Mouse (Mus musculus): ENCODE measurements around the gene Rad9a.
A peak's percentile ranks its signal among the peaks of the same experiment; 100 is the strongest.

Gene Rad9a

DNA sequence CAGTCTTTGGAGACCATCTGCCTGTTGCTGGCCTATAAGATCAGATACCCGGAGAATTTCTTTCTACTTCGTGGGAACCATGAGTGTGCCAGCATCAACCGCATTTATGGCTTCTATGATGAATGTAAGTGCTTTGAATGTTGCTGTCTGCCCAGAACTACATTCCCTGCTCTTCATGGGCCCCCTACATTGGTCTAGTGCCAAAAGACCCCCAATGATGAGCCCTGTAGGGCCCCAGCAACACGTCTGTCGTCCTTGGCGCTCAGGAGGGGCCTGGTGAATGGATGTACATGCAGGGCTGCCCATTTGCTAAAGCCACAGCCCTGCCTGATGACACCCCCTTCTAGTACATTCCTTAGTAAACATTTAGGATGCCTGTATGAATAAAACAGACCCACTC is 8.3 kb downstream of the Rad9a start:
- DNase-seq (ENCODE audit: low spot score in 2 of 2) = no peak

DNA sequence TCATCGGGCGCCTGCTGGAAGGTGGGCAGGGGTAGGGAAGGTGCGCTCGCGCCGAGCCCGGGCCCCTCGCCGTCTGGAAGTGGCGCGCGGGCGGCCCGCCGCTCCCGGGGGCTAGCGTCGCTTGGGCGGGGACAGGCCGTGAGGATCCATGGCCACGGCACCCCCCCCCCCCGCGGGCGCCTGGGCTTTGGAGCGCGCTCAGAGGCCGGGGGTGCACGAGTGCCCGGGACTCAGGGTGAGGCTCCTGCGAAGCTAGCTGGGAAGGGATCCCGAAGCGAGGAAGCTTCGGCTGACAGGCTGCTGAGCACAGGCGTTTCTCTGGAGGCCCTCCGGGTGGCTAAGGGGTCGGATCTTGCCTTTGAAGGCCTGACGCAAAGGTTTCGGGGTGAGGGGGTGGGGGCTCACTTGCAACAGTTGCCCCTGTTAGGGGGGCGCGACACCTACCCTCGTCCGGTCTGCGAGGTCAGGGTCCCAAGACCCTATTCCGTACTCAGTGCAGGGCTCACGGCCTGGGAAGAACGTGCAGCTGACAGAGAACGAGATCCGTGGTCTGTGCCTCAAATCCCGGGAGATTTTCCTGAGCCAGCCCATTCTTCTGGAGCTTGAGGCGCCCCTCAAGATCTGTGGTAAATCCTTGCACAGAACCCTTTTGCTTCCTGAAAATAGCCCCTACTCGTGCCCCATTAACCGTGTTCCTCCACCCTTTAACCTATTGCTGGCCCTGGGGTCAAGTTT is 9.0 kb downstream of the Rad9a start:
- no peak for DNase-seq (ENCODE audit: low spot score in 2 of 2)

DNA sequence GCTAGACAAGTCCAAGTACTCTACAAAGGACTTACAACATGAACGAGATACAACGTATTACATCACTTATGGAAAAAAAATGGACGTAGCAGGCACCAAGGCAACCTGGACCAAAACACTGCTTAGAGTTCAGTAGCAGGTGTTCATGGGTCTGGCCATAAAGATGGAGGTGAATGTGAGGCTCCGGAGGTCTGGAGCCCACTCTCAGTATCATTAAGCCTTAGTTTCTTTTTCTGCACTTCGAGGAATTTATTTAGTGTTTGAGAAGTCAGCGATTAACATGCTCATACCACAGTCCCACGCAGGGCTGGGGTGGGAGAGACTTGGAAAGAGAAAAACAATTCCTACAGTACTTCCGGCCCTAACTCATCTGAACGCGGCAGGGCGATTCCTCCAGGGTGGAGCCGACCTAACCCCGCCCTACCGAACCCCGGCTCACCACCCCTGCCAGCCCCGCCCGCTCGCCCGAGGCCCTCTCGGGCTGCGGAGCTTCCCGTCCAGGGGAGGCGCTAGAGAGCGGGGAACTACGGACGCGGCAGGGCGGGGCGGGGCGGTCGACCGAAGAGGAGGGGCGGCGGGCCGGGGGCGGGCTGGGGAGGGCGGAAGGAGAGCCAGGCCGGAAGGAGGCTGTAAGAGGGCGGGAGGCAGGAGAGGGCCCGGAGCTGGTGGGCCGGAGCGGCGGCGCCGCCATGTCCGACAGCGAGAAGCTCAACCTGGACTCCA is 9.8 kb downstream of the Rad9a start, which contains the start of gene Ppp1ca:
Gene Ppp1ca (plus strand): TSS at position 538 of the 723 bp plus-strand sequence.
- DNase-seq (ENCODE audit: low spot score in 2 of 2) = peak; percentile 70 to 88

- no peak for DNase-seq (ENCODE audit: low spot score in 2 of 2)
Measured at GRCm38 (mm10) chr19:4190831-4191334, 10.6 kb downstream of the Rad9a start, which contains the start of gene Tbc1d10c. Gene Tbc1d10c (minus strand): TSS chr19:4191284.

DNA sequence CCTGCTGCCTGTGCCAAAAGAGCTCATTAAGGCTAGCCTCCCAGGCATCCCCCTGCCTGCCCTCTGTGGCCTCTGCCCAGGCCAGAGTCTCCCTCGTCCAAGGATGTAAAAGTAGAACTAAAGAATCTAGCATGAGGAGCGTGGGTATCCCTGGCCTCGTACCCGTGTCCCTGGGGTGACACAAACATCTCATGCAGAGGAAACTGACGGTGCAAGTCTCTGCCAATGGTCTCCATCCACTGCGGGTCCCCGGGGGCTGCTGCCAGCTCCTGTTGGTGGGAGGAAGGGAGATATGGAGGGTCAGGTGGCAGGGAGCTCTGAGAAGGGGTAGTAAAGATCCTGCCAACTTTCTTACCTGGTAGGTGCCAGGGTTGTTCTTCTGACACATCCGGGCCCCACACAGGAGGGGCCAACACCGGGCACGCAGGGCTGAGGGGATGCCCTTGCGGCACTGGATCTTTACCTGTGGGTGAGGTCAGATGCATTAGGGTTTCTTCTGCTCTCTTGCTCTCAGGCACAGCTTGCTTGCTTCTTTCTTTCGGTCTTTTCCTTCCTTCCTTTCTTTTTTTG is 12.3 kb downstream of the Rad9a start:
- DNase-seq (ENCODE audit: low spot score in 2 of 2) = no peak

DNA sequence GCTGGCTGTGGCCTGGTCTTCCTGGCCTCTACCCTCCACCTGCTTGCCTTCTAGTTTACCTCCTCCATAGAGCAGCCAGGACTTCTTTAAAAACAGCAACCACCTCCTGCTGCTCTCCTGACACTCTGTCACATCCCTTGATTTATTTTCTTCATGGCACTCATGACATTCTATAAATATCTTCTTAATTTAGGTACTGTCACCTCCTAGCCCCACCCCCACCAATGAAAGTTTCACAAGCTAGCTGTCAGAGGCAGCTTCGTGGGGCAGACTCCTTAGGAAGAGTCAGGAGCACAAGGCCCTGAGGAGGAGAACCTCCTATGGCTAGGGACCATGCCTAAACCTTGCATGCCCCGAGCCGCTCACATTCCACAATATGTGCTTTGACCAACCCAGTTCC is 14.2 kb downstream of the Rad9a start:
- no peak for DNase-seq (ENCODE audit: low spot score in 2 of 2)

- DNase-seq (ENCODE audit: low spot score in 2 of 2) = no peak
Measured at GRCm38 (mm10) chr19:4184976-4185975, 16.2 kb downstream of the Rad9a start.

DNA sequence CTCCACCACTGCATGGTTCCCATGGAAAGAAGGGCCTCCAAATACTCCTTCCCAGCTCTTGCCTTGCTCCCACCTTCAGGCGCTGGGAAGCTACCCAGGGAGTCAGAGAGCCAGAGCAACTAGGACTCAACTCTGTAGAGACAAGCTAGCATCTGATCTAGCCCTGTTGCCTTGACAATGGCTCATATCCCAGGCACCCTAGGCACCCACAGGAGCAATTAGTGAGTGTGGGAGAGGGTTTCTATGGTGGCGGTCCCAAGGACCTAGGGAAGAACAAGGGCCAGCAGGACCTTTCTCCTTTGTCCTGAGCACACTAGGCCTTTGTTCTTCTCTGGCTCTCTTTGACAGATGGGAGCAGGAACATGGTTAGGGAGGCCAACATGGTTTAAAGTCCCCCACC is 17.8 kb downstream of the Rad9a start:
- no peak for DNase-seq (ENCODE audit: low spot score in 2 of 2)

GRCm38 (mm10) chr19:4181892-4182291 is 19.6 kb downstream of the Rad9a start:
- peak; percentile 47 to 55 for DNase-seq (ENCODE audit: low spot score in 2 of 2)

GRCm38 (mm10) chr19:4180411-4180810 is 21.1 kb downstream of the Rad9a start:
- DNase-seq (ENCODE audit: low spot score in 2 of 2) = no peak

- no peak for DNase-seq (ENCODE audit: low spot score in 2 of 2)
Measured at GRCm38 (mm10) chr19:4175368-4175947, 26.0 kb downstream of the Rad9a start, which contains the start of gene Carns1. Gene Carns1 (minus strand): TSS chr19:4175479.

DNA sequence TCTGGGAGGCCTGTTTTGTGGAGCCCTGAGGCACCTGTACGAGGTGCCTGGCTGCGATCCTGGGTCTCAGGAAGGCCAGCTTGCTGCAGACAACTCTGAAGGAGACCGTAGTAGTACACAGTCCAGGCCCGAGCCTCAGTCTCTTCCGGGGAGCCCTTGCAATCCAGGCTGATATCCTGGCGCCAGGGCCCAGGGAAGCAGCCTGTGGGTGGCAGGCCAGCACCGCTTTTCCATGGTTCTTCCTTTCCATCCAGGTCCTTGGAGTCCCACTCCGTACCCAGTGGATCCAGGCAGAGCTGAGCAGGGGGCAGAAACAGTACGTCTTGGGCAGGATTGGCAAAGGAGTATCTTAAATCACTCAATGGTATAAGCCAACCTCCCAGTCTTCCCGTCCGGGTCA is 28.5 kb downstream of the Rad9a start:
- DNase-seq (ENCODE audit: low spot score in 2 of 2) = no peak

DNA sequence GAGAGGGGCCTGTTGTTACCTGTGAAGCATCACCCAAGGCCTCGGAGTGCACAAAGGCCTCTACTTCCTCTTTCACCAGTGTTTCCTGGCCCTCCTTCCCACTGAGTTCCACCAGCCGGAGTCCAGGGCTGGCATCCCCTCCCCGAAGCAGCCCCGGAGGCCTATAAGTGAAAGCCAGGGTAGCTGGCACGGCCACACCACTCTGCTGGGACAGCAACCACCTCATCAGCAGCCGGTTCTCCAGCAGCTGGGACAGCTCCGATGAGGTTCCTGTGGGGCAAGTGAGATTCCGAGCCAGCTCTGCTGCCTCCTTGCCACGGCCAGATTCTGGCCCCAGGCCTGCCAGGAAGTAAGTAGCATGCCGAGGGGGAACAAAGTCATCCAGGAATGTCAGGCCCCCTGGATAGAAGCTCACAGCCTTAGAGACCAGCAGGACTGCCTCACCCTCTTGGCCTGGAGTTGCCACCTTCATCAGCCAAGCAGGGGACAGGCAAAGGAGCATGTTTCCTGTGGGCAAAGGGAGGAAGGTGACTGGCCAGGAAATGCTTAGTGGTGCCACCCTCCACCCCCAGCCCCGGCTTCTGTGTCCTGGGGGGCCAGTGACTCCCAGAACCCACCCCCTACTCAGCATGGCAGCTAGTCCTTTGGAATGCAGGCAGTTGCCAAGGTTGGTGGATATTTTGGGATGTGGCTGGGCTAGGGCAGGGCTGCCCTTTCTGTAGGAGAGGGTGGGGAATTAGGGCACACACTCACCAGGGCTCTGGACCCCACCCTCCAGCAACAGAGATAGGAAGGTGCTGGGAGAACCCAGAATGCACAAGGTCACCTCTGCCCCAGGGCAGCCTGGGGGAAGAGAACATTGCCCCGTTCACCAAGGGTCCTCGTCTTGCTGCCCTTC is 29.8 kb downstream of the Rad9a start:
- no peak for DNase-seq (ENCODE audit: low spot score in 2 of 2)

- DNase-seq (ENCODE audit: low spot score in 2 of 2) = no peak
Measured at GRCm38 (mm10) chr19:4170723-4171392, 30.6 kb downstream of the Rad9a start.

- DNase-seq (ENCODE audit: low spot score in 2 of 2) = no peak
Measured at GRCm38 (mm10) chr19:4169810-4170209, 31.7 kb downstream of the Rad9a start.

- peak; percentile 98 to 100 for DNase-seq (ENCODE audit: low spot score in 2 of 2)
Measured at GRCm38 (mm10) chr19:4169378-4169784, 32.1 kb downstream of the Rad9a start.

DNA sequence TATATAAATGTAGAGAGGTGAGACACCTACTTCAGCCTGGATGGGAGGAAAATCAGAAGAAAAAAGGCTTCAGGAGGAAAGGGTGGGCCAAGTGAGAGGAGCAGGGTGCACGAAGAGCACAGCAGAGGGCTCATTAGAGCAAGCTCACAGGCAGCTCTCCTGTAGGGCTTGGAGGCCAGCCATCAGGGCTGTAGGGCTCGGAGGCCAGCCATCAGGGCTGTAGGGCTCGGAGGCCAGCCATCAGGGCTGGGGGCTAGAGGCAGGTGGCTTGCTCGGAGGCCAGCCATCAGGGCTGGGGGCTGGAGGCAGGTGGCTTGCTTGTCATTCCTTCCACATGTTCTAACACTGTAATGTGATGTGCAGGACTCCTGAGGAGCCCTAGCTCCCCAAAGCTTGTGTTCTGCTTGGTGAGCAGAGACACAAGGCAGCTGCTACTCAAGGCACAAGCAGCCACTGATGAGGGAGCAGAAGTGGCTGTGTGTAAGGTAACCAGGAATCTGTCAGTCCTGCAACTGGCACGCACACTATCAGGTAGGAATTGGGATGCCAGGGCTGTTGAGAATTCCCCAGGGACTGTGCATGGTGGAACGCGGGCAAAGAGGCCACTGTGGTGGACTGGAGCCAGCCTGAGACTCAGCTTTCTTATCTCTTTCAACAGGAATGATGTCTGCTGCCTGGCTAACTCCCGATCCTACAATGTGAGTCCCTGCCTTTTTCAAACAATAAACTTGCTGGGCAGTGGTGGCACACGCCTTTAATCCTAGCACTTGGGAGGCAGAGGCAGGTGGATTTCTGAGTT is 34.6 kb downstream of the Rad9a start:
- no peak for DNase-seq (ENCODE audit: low spot score in 2 of 2)

DNA sequence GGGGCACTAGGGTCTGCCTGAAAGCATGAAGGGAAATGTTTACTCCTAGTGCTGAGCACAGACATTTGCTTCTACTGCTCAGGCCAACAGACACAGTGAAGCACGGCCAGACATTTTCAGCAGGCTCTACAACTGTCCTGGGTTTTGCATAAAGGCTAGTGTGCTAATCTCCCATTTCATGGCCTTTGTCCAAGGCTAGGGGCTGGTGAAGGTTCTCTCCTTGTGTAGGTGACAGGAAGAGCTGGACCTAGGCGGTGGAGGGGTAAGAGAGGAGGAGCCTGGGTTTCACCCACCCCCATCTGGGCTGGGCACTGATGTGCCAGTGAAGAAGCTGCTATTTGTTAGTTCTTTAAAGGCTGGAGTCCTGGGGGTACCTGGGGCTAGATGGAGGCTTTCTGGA is 36.7 kb downstream of the Rad9a start:
- DNase-seq (ENCODE audit: low spot score in 2 of 2) = no peak

All from frontal cortex, postnatal 25 days (tissue).